Mouse (Mus musculus): ENCODE results near the gene Gm10053. TPM values are rescaled to one million over a fixed set of nuclear protein-coding genes. Genes with fewer than 3 reads are reported as not detected.
A peak's percentile ranks its signal among the peaks of the same experiment; 100 is the strongest.

The Gm10053 gene
- polyA plus RNA-seq, 1 experiment from 2014 or later: 321 TPM

GRCm38 (mm10) chr19:24897896-24898736 lies 22.6 kb downstream of the Gm10053 start:
- H3K9ac ChIP-seq (replicated peaks; ENCODE audit: low read depth, low read length): no peak overlapping the region
- H3K27ac ChIP-seq (ENCODE audit: low read depth, low read length): no peak overlapping the region
- peaks cover 15% of the 10 kb centered on the region for H3K4me1 ChIP-seq (ENCODE audit: control insufficient read depth, insufficient read depth, low read length)
- H3K9me3 ChIP-seq (ENCODE audit: control insufficient read depth, low read length): no peaks in the 10 kb centered on the region
- H3K36me3 ChIP-seq (ENCODE audit: control insufficient read depth, insufficient read depth, low read length): no peaks in the 10 kb centered on the region
- peaks cover 44% of the 10 kb centered on the region for H3K27me3 ChIP-seq (ENCODE audit: control insufficient read depth, insufficient read depth, low read length)
- H3K4me2 ChIP-seq (ENCODE audit: low read depth, low read length): no peak overlapping the region
- WGBS: 1% methylated on average over 20 of the region's 20 CpGs
- H3K4me3 ChIP-seq (ENCODE audit: low read depth, low read length): no peak overlapping the region
- no peak for ATAC-seq (ENCODE audit: low read depth)

DNA sequence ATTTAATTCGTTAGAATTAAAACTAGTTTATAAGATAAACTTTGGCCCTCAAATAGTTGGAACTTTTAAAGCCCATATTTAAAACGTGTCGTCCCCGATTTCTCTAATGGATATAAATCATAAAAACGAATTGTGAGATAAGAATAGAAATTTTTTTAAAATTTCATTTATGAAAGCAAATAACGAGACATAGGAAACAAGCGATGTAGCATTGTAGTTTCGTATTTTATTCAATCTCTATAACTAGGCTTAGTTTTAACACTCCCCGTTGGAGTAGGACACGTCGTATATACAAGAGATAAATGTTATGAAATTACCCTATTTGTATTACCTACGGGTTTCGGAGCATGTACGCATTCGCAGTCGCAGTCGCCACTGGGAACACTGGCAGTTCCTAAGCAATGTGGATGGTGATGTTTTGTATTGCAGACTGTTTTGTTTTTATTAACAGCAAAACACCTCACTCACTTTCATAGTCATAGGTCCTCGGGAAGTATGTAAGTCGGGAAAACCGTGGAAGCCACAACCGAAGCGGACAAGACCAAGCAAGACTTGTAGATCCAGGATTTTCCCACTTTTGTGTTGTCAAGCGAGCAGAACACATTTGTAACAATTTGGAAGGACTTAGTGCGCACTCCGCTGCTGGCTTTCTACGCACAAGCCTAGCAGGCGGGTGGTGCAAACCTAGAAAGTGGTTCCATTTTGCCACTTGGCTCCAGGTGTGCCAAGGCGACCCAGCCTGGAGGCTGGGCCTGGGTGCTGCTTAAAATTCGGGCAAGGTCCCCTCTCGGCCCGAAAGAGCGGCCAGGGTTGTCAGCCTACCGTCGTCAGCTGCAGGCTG lies 23.5 kb downstream of the Gm10053 start:
- no peak for ATAC-seq (ENCODE audit: low read depth)
- Histone ChIP-seq H3K27me3 (ENCODE audit: control insufficient read depth, insufficient read depth, low read length) (peaks cover 44% of the 10 kb centered on the region), H3K4me1 (ENCODE audit: control insufficient read depth, insufficient read depth, low read length) (peaks cover 15% of the 10 kb centered on the region), H3K9ac (replicated peaks; ENCODE audit: low read depth, low read length) (no peak overlapping the region), H3K9me3 (ENCODE audit: control insufficient read depth, low read length) (no peaks in the 10 kb centered on the region), H3K4me2 (ENCODE audit: low read depth, low read length) (peak overlapping the region; percentile 65), H3K36me3 (ENCODE audit: control insufficient read depth, insufficient read depth, low read length) (no peaks in the 10 kb centered on the region), H3K27ac (ENCODE audit: low read depth, low read length) (no peak overlapping the region), H3K4me3 (ENCODE audit: low read depth, low read length) (peak overlapping the region; percentile 30)
- WGBS: 3% methylated on average over 34 of the region's 34 CpGs

GRCm38 (mm10) chr19:24899578-24900544 lies 24.4 kb downstream of the Gm10053 start:
- Histone ChIP-seq H3K27me3 (ENCODE audit: control insufficient read depth, insufficient read depth, low read length) (peaks cover 44% of the 10 kb centered on the region), H3K4me2 (ENCODE audit: low read depth, low read length) (peak overlapping the region; percentile 65), H3K27ac (ENCODE audit: low read depth, low read length) (no peak overlapping the region), H3K9me3 (ENCODE audit: control insufficient read depth, low read length) (no peaks in the 10 kb centered on the region), H3K9ac (replicated peaks; ENCODE audit: low read depth, low read length) (no peak overlapping the region), H3K36me3 (ENCODE audit: control insufficient read depth, insufficient read depth, low read length) (no peaks in the 10 kb centered on the region), H3K4me1 (ENCODE audit: control insufficient read depth, insufficient read depth, low read length) (peaks cover 15% of the 10 kb centered on the region), H3K4me3 (ENCODE audit: low read depth, low read length) (peak overlapping the region; percentile 30)
- peak; percentile 61 for ATAC-seq (ENCODE audit: low read depth)
- under 1% methylated on average over 84 of the region's 84 CpGs for WGBS

- Histone ChIP-seq H3K4me2 (ENCODE audit: low read depth, low read length) (peak within 1 kb of the TSS; percentile 65), H3K4me3 (ENCODE audit: low read depth, low read length) (peak within 1 kb of the TSS; percentile 30), H3K9me3 (ENCODE audit: control insufficient read depth, low read length) (no peaks in the 10 kb centered on the region), H3K27me3 (ENCODE audit: control insufficient read depth, insufficient read depth, low read length) (peaks cover 44% of the 10 kb centered on the region), H3K4me1 (ENCODE audit: control insufficient read depth, insufficient read depth, low read length) (peaks cover 15% of the 10 kb centered on the region), H3K36me3 (ENCODE audit: control insufficient read depth, insufficient read depth, low read length) (no peaks in the 10 kb centered on the region), H3K9ac (replicated peaks; ENCODE audit: low read depth, low read length) (no peak within 1 kb of the TSS), H3K27ac (ENCODE audit: low read depth, low read length) (no peak within 1 kb of the TSS)
- WGBS: under 1% methylated on average over 27 of the region's 27 CpGs
- no peak for ATAC-seq (ENCODE audit: low read depth)
These were observed 25.2 kb downstream of the Gm10053 start, which contains the start of gene Foxd4 for GRCm38 (mm10) chr19:24900581-24901220. TSS of gene Foxd4 (minus strand) at chr19:24901197.

DNA sequence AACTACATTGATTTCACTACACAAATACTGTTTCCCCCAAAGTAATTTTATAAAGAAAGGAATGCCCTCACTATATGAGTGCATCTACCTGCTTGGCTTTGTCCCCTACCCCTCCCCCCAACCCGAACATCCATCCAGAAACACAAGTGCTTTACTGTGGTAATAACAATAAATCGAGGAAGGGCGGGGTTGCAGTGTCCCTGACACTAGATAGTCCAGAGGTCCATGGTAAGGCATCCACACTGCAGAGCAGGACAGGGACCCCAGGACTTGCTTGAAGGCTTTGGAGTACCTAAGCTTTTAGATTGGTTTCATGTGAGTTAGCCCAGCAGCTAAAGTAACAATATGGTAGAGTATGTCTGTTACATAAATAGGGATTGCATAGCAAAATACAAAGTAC lies 26.2 kb downstream of the Gm10053 start:
- Histone ChIP-seq H3K4me3 (ENCODE audit: low read depth, low read length) (no peak overlapping the region), H3K36me3 (ENCODE audit: control insufficient read depth, insufficient read depth, low read length) (no peaks in the 10 kb centered on the region), H3K9ac (replicated peaks; ENCODE audit: low read depth, low read length) (no peak overlapping the region), H3K27ac (ENCODE audit: low read depth, low read length) (no peak overlapping the region), H3K4me2 (ENCODE audit: low read depth, low read length) (no peak overlapping the region), H3K9me3 (ENCODE audit: control insufficient read depth, low read length) (no peaks in the 10 kb centered on the region), H3K27me3 (ENCODE audit: control insufficient read depth, insufficient read depth, low read length) (peaks cover 40% of the 10 kb centered on the region), H3K4me1 (ENCODE audit: control insufficient read depth, insufficient read depth, low read length) (peaks cover 15% of the 10 kb centered on the region)
- ATAC-seq (ENCODE audit: low read depth): no peak
- 2% methylated on average over 3 of the region's 3 CpGs for WGBS

DNA sequence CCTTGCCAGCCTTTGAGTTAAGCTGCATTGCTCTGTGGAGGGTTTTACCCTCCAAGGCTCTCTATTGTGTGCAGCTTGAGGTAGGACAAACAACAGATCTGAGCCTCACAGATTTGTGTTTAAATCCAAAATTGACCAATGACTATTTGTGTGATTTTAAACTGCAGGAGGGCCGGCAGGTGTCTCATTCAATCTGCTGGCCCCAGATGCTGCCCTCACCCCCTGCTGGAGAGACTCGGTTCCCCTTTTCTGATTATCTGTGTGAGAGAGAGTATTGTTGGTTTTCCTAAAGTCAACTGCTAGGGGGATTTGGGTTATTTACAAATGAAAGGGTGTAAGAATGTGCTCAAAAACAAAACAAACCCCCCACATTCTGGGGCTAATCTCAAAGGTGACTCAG lies 26.8 kb downstream of the Gm10053 start:
- no peaks in the 10 kb centered on the region for H3K9me3 ChIP-seq (ENCODE audit: control insufficient read depth, low read length)
- H3K4me3 ChIP-seq (ENCODE audit: low read depth, low read length): no peak overlapping the region
- peaks cover 14% of the 10 kb centered on the region for H3K4me1 ChIP-seq (ENCODE audit: control insufficient read depth, insufficient read depth, low read length)
- no peak overlapping the region for H3K4me2 ChIP-seq (ENCODE audit: low read depth, low read length)
- peaks cover 37% of the 10 kb centered on the region for H3K27me3 ChIP-seq (ENCODE audit: control insufficient read depth, insufficient read depth, low read length)
- no peak overlapping the region for H3K27ac ChIP-seq (ENCODE audit: low read depth, low read length)
- no peaks in the 10 kb centered on the region for H3K36me3 ChIP-seq (ENCODE audit: control insufficient read depth, insufficient read depth, low read length)
- 4% methylated on average over 2 of the region's 2 CpGs for whole genome bisulfite sequencing
- no peak for ATAC-seq (ENCODE audit: low read depth)
- no peak overlapping the region for H3K9ac ChIP-seq (replicated peaks; ENCODE audit: low read depth, low read length)

- Histone ChIP-seq H3K4me3 (ENCODE audit: low read depth, low read length) (no peak overlapping the region), H3K27me3 (ENCODE audit: control insufficient read depth, insufficient read depth, low read length) (peaks cover 32% of the 10 kb centered on the region), H3K9me3 (ENCODE audit: control insufficient read depth, low read length) (no peaks in the 10 kb centered on the region), H3K4me2 (ENCODE audit: low read depth, low read length) (no peak overlapping the region), H3K27ac (ENCODE audit: low read depth, low read length) (no peak overlapping the region), H3K9ac (replicated peaks; ENCODE audit: low read depth, low read length) (no peak overlapping the region), H3K36me3 (ENCODE audit: control insufficient read depth, insufficient read depth, low read length) (no peaks in the 10 kb centered on the region), H3K4me1 (ENCODE audit: control insufficient read depth, insufficient read depth, low read length) (peaks cover 11% of the 10 kb centered on the region)
- 62% methylated on average over 2 of the region's 2 CpGs for WGBS
- ATAC-seq (ENCODE audit: low read depth): no peak
These were observed 27.3 kb downstream of the Gm10053 start for GRCm38 (mm10) chr19:24902821-24903220.

GRCm38 (mm10) chr19:24907655-24908054 lies 32.2 kb downstream of the Gm10053 start:
- no peak for ATAC-seq (ENCODE audit: low read depth)
- Histone ChIP-seq H3K4me1 (ENCODE audit: control insufficient read depth, insufficient read depth, low read length) (no peaks in the 10 kb centered on the region), H3K27me3 (ENCODE audit: control insufficient read depth, insufficient read depth, low read length) (0 out of 2 replicates have a peak, but pooled peaks cover 3% of the 10 kb centered on the region), H3K4me2 (ENCODE audit: low read depth, low read length) (no peak overlapping the region), H3K4me3 (ENCODE audit: low read depth, low read length) (no peak overlapping the region), H3K27ac (ENCODE audit: low read depth, low read length) (no peak overlapping the region), H3K36me3 (ENCODE audit: control insufficient read depth, insufficient read depth, low read length) (no peaks in the 10 kb centered on the region), H3K9me3 (ENCODE audit: control insufficient read depth, low read length) (no peaks in the 10 kb centered on the region), H3K9ac (replicated peaks; ENCODE audit: low read depth, low read length) (no peak overlapping the region)
- WGBS: 95% methylated on average over 3 of the region's 6 CpGs
